Mouse (Mus musculus): Measurements from ENCODE around the gene Ccl26. TPM values are rescaled to one million over a fixed set of nuclear protein-coding genes. Genes with fewer than 3 reads are reported as not detected.

The Ccl26 gene
- total RNA-seq (2023): not detected in 2 replicates

DNA sequence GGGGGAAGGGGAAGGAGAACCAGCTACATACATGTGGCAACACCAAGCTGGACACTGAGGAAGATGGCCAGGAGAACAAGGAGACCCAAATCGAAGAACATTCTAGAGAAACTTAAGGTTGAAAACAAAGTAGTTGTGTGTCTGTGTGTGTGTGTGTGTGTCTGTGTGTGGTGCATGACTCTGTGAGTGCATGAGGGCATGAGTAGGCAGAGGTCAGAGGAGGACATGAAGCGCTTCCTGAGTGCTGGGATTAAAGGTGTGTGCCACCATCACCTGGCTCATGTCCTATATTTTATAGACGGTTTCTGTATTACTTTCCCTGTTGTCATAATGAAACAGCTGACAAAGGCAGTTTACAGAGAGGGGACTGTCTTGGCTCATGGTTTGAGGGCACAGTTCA, at the start of gene Ccl26:
Ccl26 (minus strand) TSS at position 101 of the 400 bp plus-strand sequence.

DNA sequence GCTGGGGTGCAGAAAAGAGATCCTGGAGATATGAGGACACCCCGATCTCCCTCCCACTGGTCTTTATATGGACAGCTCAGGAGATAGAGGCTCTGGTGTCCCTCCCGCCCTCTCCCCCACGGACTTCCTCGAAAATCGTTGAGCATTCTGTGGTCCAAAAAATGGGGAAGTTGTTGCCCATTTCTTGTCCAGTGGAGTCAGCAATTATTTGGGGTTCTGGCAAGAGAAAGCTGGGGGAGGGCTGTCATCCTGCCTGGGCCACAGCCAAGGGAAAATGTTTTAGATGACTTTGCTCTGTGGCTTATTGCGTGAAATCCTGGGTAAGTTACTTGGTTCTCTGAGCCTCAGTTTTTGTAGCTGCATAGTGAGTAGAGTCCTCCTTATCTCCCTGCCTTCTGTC, 9.6 kb upstream of the Ccl26 start, which contains the start of gene Ccl24:
Ccl24 (minus strand) TSS at position 44 of the 400 bp plus-strand sequence.

DNA sequence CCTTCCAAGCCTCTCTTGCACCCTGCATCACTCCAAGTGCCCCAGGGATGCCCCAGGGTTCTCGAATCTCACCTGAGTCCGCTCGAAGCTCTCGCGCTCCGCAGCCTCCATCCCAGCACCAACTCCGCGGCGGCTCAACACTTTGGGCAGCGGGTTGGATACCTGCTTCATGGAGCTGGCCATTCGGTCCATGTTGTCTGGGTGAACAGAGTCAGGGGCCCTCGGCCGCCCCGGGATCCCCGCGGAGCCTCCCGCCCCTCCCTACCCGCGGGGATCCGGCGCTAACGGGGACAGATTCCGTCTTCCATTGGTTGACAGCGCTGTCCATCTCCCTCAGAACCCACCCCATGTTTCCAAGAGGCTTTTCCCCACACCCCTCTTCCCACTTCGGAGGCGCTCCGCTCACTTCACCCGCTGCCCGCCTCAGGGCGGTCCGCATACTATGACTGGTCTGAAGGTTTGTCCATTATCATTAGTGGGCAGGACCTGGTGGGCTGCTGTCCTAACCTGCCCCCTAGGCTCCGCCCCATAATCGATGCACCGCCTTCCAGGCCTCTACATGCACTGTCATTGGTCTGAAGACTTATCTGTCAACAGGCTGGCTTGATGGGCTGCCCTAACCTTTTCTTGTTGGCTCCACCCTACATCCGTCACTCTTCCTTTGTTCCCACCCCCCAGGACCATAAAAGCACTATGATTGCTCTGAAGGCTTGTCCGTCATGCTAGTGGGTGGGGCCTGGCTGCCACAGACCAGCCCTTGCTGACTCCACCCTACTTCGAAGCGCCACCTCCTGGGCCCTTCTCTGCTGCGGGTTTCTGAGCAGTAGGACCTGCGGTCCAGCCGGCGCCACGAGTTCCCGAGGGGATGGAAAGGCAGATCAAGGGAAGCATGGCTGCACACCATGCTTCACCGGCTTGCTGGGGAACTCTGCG, 18.2 kb downstream of the Ccl26 start, which contains the start of gene Hip1:
Hip1 (minus strand) TSS at position 256 of the 933 bp plus-strand sequence.

Other genes starting within 250 kb of the Ccl26 start
- not detected in 2 replicates for gene Fkbp6, start 213.5 kb downstream of the Ccl26 start, total RNA-seq (2023)
- gene Trim50, start 210.3 kb downstream of the Ccl26 start, total RNA-seq (2023): not detected in 2 replicates
- gene Nsun5, start 193.6 kb downstream of the Ccl26 start, total RNA-seq (2023): 3.1 and 5.7 TPM in 2 replicates
- gene Pom121, start 169.0 kb downstream of the Ccl26 start, total RNA-seq (2023): 29.4 and 37.0 TPM in 2 replicates
- 33.5 and 37.3 TPM in 2 replicates for gene Hip1, start 18.4 kb downstream of the Ccl26 start, total RNA-seq (2023)
- gene Ccl24, start 9.5 kb upstream of the Ccl26 start, total RNA-seq (2023): 0.32 TPM in 1 of 2 replicates, not detected in the other
- gene Rhbdd2, start 69.0 kb upstream of the Ccl26 start, total RNA-seq (2023): 4.6 and 6.9 TPM in 2 replicates
- 122 and 139 TPM in 2 replicates for gene Por, start 106.5 kb upstream of the Ccl26 start, total RNA-seq (2023)
- 38.9 and 44.9 TPM in 2 replicates for gene Tmem120a, start 180.9 kb upstream of the Ccl26 start, total RNA-seq (2023)
- gene Styxl1, start 214.8 kb upstream of the Ccl26 start, total RNA-seq (2023): 0.60 TPM in 1 of 2 replicates, not detected in the other
- gene Mdh2, start 214.9 kb upstream of the Ccl26 start, total RNA-seq (2023): 205 and 300 TPM in 2 replicates
- gene Srrm3, start 243.3 kb upstream of the Ccl26 start, total RNA-seq (2023): 0.86 TPM in 1 of 2 replicates, not detected in the other